Mouse (Mus musculus): ENCODE results near the gene Ybx2. TPM values are rescaled to one million over a fixed set of nuclear protein-coding genes. Genes with fewer than 3 reads are reported as not detected.
"Not testable (repeated sequence)": the region's sequence is repeated elsewhere in the genome, so short reads cannot be mapped to it uniquely, and the experiment has no call there.

Ybx2 gene
- polyA plus RNA-seq, 1 experiment from 2014 or later: 6.3 TPM

- peaks cover 2% of the 10 kb centered on the region; the same call in 1 of the 2 replicates for H3K27me3 ChIP-seq
- no peak for ATAC-seq (replicated peaks; ENCODE audit: low FRiP score)
- H3K4me3 ChIP-seq (replicated peaks): no peak overlapping the region
- peaks cover 8% of the 10 kb centered on the region for H3K4me1 ChIP-seq
- 77% methylated on average over 4 of the region's 4 CpGs for WGBS
- H3K27ac ChIP-seq: no peak overlapping the region
- no peaks in the 10 kb centered on the region for H3K36me3 ChIP-seq
- no peak overlapping the region for H3K4me2 ChIP-seq
- no peak overlapping the region for H3K9ac ChIP-seq
- no peaks in the 10 kb centered on the region for H3K9me3 ChIP-seq (replicated peaks)
These were observed 5.9 kb upstream of the Ybx2 start for GRCm38 (mm10) chr11:69929712-69930111.

- H3K9ac ChIP-seq; ATAC-seq (replicated peaks; ENCODE audit: low FRiP score); H3K27ac ChIP-seq; H3K4me3 ChIP-seq (replicated peaks); H3K9me3 ChIP-seq (replicated peaks); H3K27me3 ChIP-seq; H3K4me2 ChIP-seq; H3K36me3 ChIP-seq: not testable (repeated sequence)
- 89% methylated on average over 8 of the region's 8 CpGs for WGBS
- peaks cover 12% of the 10 kb centered on the region for H3K4me1 ChIP-seq
These were observed 5.4 kb upstream of the Ybx2 start for GRCm38 (mm10) chr11:69930176-69930575.

- Histone ChIP-seq H3K9me3 (replicated peaks) (no peaks in the 10 kb centered on the region), H3K4me2 (no peak overlapping the region), H3K9ac (no peak overlapping the region), H3K4me1 (peaks cover 21% of the 10 kb centered on the region), H3K36me3 (no peaks in the 10 kb centered on the region), H3K4me3 (replicated peaks) (no peak overlapping the region), H3K27ac (no peak overlapping the region), H3K27me3 (peaks cover 10% of the 10 kb centered on the region; the same call in 1 of the 2 replicates)
- WGBS: 62% methylated on average over 3 of the region's 3 CpGs
- no peak for ATAC-seq (replicated peaks; ENCODE audit: low FRiP score)
These were observed 4.5 kb upstream of the Ybx2 start for GRCm38 (mm10) chr11:69930967-69931537.

GRCm38 (mm10) chr11:69931769-69932168 is 3.8 kb upstream of the Ybx2 start:
- H3K36me3 ChIP-seq: no peaks in the 10 kb centered on the region
- peaks cover 17% of the 10 kb centered on the region; the same call in 1 of the 2 replicates for H3K27me3 ChIP-seq
- no peak overlapping the region for H3K4me2 ChIP-seq
- no peak for ATAC-seq (replicated peaks; ENCODE audit: low FRiP score)
- no peaks in the 10 kb centered on the region for H3K9me3 ChIP-seq (replicated peaks)
- H3K4me3 ChIP-seq (replicated peaks): no peak overlapping the region
- 72% methylated on average over 8 of the region's 8 CpGs for WGBS
- H3K4me1 ChIP-seq: peaks cover 28% of the 10 kb centered on the region
- H3K9ac ChIP-seq: no peak overlapping the region
- no peak overlapping the region for H3K27ac ChIP-seq

GRCm38 (mm10) chr11:69932254-69932653 is 3.3 kb upstream of the Ybx2 start:
- Histone ChIP-seq H3K9me3 (replicated peaks) (no peaks in the 10 kb centered on the region), H3K27me3 (peaks cover 22% of the 10 kb centered on the region; the same call in 1 of the 2 replicates), H3K4me2 (no peak overlapping the region), H3K4me1 (peaks cover 33% of the 10 kb centered on the region), H3K36me3 (no peaks in the 10 kb centered on the region), H3K4me3 (replicated peaks) (no peak overlapping the region), H3K27ac (no peak overlapping the region), H3K9ac (no peak overlapping the region)
- no peak for ATAC-seq (replicated peaks; ENCODE audit: low FRiP score)
- WGBS: 40% methylated on average over 3 of the region's 3 CpGs

- H3K4me1 ChIP-seq: peaks cover 41% of the 10 kb centered on the region
- no peak for ATAC-seq (replicated peaks; ENCODE audit: low FRiP score)
- no peak overlapping the region for H3K27ac ChIP-seq
- 73% methylated on average over 4 of the region's 4 CpGs for WGBS
- H3K9me3 ChIP-seq (replicated peaks): no peaks in the 10 kb centered on the region
- no peaks in the 10 kb centered on the region for H3K36me3 ChIP-seq
- no peak overlapping the region for H3K4me3 ChIP-seq (replicated peaks)
- no peak overlapping the region for H3K4me2 ChIP-seq
- no peak overlapping the region for H3K9ac ChIP-seq
- peaks cover 28% of the 10 kb centered on the region for H3K27me3 ChIP-seq
These were observed 2.5 kb upstream of the Ybx2 start for GRCm38 (mm10) chr11:69933066-69933465.

- WGBS: under 1% methylated on average over 18 of the region's 18 CpGs
- peak overlapping the region; percentile 25 for H3K4me3 ChIP-seq (replicated peaks)
- ATAC-seq (replicated peaks; ENCODE audit: low FRiP score): peak; percentile 47
These were observed 1.4 kb upstream of the Ybx2 start for GRCm38 (mm10) chr11:69934169-69934568.

GRCm38 (mm10) chr11:69934681-69935080 is 915 bp upstream of the Ybx2 start:
- no peak overlapping the region for H3K9ac ChIP-seq
- ATAC-seq (replicated peaks; ENCODE audit: low FRiP score): no peak
- H3K9me3 ChIP-seq (replicated peaks): no peaks in the 10 kb centered on the region
- H3K27ac ChIP-seq: no peak overlapping the region
- H3K4me1 ChIP-seq: peaks cover 54% of the 10 kb centered on the region
- H3K4me3 ChIP-seq (replicated peaks): peak overlapping the region; percentile 25; the same call in 1 of the 2 replicates
- 14% methylated on average over 6 of the region's 6 CpGs for WGBS
- peak overlapping the region; percentile 100 for H3K4me2 ChIP-seq
- H3K27me3 ChIP-seq: peaks cover 34% of the 10 kb centered on the region
- no peaks in the 10 kb centered on the region for H3K36me3 ChIP-seq

More at GRCm38 (mm10) chr11:69934169-69934568, 1.4 kb upstream of the Ybx2 start:
- H3K4me2 ChIP-seq: peak overlapping the region; percentile 52
- H3K27me3 ChIP-seq: peaks cover 34% of the 10 kb centered on the region
- peaks cover 51% of the 10 kb centered on the region for H3K4me1 ChIP-seq
- no peaks in the 10 kb centered on the region for H3K36me3 ChIP-seq
- H3K9ac ChIP-seq: no peak overlapping the region
- H3K27ac ChIP-seq: no peak overlapping the region
- no peaks in the 10 kb centered on the region for H3K9me3 ChIP-seq (replicated peaks)

GRCm38 (mm10) chr11:69936156-69936555 is 560 bp downstream of the Ybx2 start:
- Histone ChIP-seq H3K27me3 (peaks cover 34% of the 10 kb centered on the region), H3K9ac (peak overlapping the region; percentile 60), H3K4me1 (peaks cover 54% of the 10 kb centered on the region), H3K27ac (peak overlapping the region; percentile 37; the same call in 1 of the 2 replicates), H3K4me3 (replicated peaks) (peak overlapping the region; percentile 57), H3K4me2 (peak overlapping the region; percentile 100), H3K9me3 (replicated peaks) (no peaks in the 10 kb centered on the region), H3K36me3 (0 out of 2 replicates have a peak, but pooled peaks cover 4% of the 10 kb centered on the region)
- under 1% methylated on average over 30 of the region's 30 CpGs for WGBS
- 0 out of 2 replicates have a peak, but pooled peaks have one; percentile 7 for ATAC-seq (replicated peaks; ENCODE audit: low FRiP score)

GRCm38 (mm10) chr11:69936714-69937347 is 1.2 kb downstream of the Ybx2 start:
- H3K9ac ChIP-seq: no peak overlapping the region
- H3K4me3 ChIP-seq (replicated peaks): peak overlapping the region; percentile 57
- no peak for ATAC-seq (replicated peaks; ENCODE audit: low FRiP score)
- peaks cover 34% of the 10 kb centered on the region for H3K27me3 ChIP-seq
- 25% methylated on average over 9 of the region's 9 CpGs for WGBS
- H3K27ac ChIP-seq: peak overlapping the region; percentile 11; the same call in 1 of the 2 replicates
- H3K36me3 ChIP-seq: 0 out of 2 replicates have a peak, but pooled peaks cover 7% of the 10 kb centered on the region
- H3K4me1 ChIP-seq: peaks cover 54% of the 10 kb centered on the region
- H3K9me3 ChIP-seq (replicated peaks): no peaks in the 10 kb centered on the region
- peak overlapping the region; percentile 100 for H3K4me2 ChIP-seq

- WGBS: 39% methylated on average over 4 of the region's 4 CpGs
- H3K4me2 ChIP-seq: peak overlapping the region; percentile 100
- H3K27me3 ChIP-seq: peaks cover 34% of the 10 kb centered on the region
- H3K27ac ChIP-seq: peak overlapping the region; percentile 37
- H3K36me3 ChIP-seq: peaks cover 7% of the 10 kb centered on the region; the same call in 1 of the 2 replicates
- no peaks in the 10 kb centered on the region for H3K9me3 ChIP-seq (replicated peaks)
- 0 out of 2 replicates have a peak overlapping the region, but pooled peaks have one; percentile 57 for H3K4me3 ChIP-seq (replicated peaks)
- no peak overlapping the region for H3K9ac ChIP-seq
- peaks cover 54% of the 10 kb centered on the region for H3K4me1 ChIP-seq
- ATAC-seq (replicated peaks; ENCODE audit: low FRiP score): no peak
These were observed 1.8 kb downstream of the Ybx2 start for GRCm38 (mm10) chr11:69937385-69937784.

- 0 out of 2 replicates have a peak overlapping the region, but pooled peaks have one; percentile 100 for H3K4me2 ChIP-seq
- peaks cover 34% of the 10 kb centered on the region for H3K27me3 ChIP-seq
- peak overlapping the region; percentile 37 for H3K27ac ChIP-seq
- 72% methylated on average over 5 of the region's 5 CpGs for WGBS
- no peak for ATAC-seq (replicated peaks; ENCODE audit: low FRiP score)
- peaks cover 54% of the 10 kb centered on the region for H3K4me1 ChIP-seq
- no peak overlapping the region for H3K4me3 ChIP-seq (replicated peaks)
- no peaks in the 10 kb centered on the region for H3K9me3 ChIP-seq (replicated peaks)
- H3K9ac ChIP-seq: no peak overlapping the region
- peaks cover 11% of the 10 kb centered on the region for H3K36me3 ChIP-seq
These were observed 2.2 kb downstream of the Ybx2 start for GRCm38 (mm10) chr11:69937834-69938233.
